Mouse (Mus musculus): ENCODE results near the gene Thada. TPM values are rescaled to one million over a fixed set of nuclear protein-coding genes. Genes with fewer than 3 reads are reported as not detected.

Gene Thada
- polyA plus RNA-seq, 1 experiment from 2014 or later = 15.8 TPM

GRCm38 (mm10) chr17:84502341-84502740 is 36.3 kb upstream of the Thada start:
- no peaks in the 10 kb centered on the region for H3K9me3 ChIP-seq (ENCODE audit: control insufficient read depth, low read length)
- 69% methylated on average over 3 of the region's 3 CpGs for WGBS

GRCm38 (mm10) chr17:84498639-84499038 is 32.6 kb upstream of the Thada start:
- Histone ChIP-seq H3K27ac (ENCODE audit: low read depth, low read length) (peak overlapping the region; percentile 70), H3K4me3 (ENCODE audit: low read length) (no peak overlapping the region), H3K4me1 (ENCODE audit: control insufficient read depth, insufficient read depth, low read length) (peaks cover 10% of the 10 kb centered on the region; the same call in 1 of the 2 replicates), H3K4me2 (replicated peaks; ENCODE audit: low read depth, low read length) (no peak overlapping the region), H3K9me3 (ENCODE audit: control insufficient read depth, low read length) (no peaks in the 10 kb centered on the region), H3K36me3 (ENCODE audit: control insufficient read depth, insufficient read depth, low read length) (no peaks in the 10 kb centered on the region), H3K27me3 (ENCODE audit: control insufficient read depth, insufficient read depth, low read length) (no peaks in the 10 kb centered on the region), H3K9ac (ENCODE audit: low read depth, low read length) (no peak overlapping the region)
- no peak for ATAC-seq (ENCODE audit: low FRiP score, low TSS enrichment)
- WGBS = 33% methylated on average over 5 of the region's 5 CpGs

More at GRCm38 (mm10) chr17:84502341-84502740, 36.3 kb upstream of the Thada start:
- Histone ChIP-seq H3K4me3 (ENCODE audit: low read length) (no peak overlapping the region), H3K4me2 (replicated peaks; ENCODE audit: low read depth, low read length) (no peak overlapping the region), H3K27me3 (ENCODE audit: control insufficient read depth, insufficient read depth, low read length) (no peaks in the 10 kb centered on the region), H3K36me3 (ENCODE audit: control insufficient read depth, insufficient read depth, low read length) (no peaks in the 10 kb centered on the region), H3K27ac (ENCODE audit: low read depth, low read length) (no peak overlapping the region), H3K4me1 (ENCODE audit: control insufficient read depth, insufficient read depth, low read length) (peaks cover 10% of the 10 kb centered on the region; the same call in 1 of the 2 replicates), H3K9ac (ENCODE audit: low read depth, low read length) (no peak overlapping the region)
- no peak for ATAC-seq (ENCODE audit: low FRiP score, low TSS enrichment)

GRCm38 (mm10) chr17:84497972-84498604 is 32.1 kb upstream of the Thada start:
- WGBS = 58% methylated on average over 3 of the region's 3 CpGs
- Histone ChIP-seq H3K36me3 (ENCODE audit: control insufficient read depth, insufficient read depth, low read length) (no peaks in the 10 kb centered on the region), H3K4me3 (ENCODE audit: low read length) (no peak overlapping the region), H3K4me1 (ENCODE audit: control insufficient read depth, insufficient read depth, low read length) (peaks cover 10% of the 10 kb centered on the region; the same call in 1 of the 2 replicates), H3K27me3 (ENCODE audit: control insufficient read depth, insufficient read depth, low read length) (no peaks in the 10 kb centered on the region), H3K4me2 (replicated peaks; ENCODE audit: low read depth, low read length) (no peak overlapping the region), H3K9ac (ENCODE audit: low read depth, low read length) (no peak overlapping the region), H3K27ac (ENCODE audit: low read depth, low read length) (peak overlapping the region; percentile 70), H3K9me3 (ENCODE audit: control insufficient read depth, low read length) (no peaks in the 10 kb centered on the region)
- no peak for ATAC-seq (ENCODE audit: low FRiP score, low TSS enrichment)

- WGBS = 24% methylated on average over 2 of the region's 2 CpGs
- Histone ChIP-seq H3K36me3 (ENCODE audit: control insufficient read depth, insufficient read depth, low read length) (no peaks in the 10 kb centered on the region), H3K4me1 (ENCODE audit: control insufficient read depth, insufficient read depth, low read length) (peaks cover 5% of the 10 kb centered on the region; the same call in 1 of the 2 replicates), H3K27ac (ENCODE audit: low read depth, low read length) (no peak overlapping the region), H3K4me3 (ENCODE audit: low read length) (no peak overlapping the region), H3K4me2 (replicated peaks; ENCODE audit: low read depth, low read length) (no peak overlapping the region), H3K9me3 (ENCODE audit: control insufficient read depth, low read length) (no peaks in the 10 kb centered on the region), H3K27me3 (ENCODE audit: control insufficient read depth, insufficient read depth, low read length) (no peaks in the 10 kb centered on the region), H3K9ac (ENCODE audit: low read depth, low read length) (no peak overlapping the region)
- no peak; the same call in 1 of the 2 replicates for ATAC-seq (ENCODE audit: low FRiP score, low TSS enrichment)
These were observed 31.6 kb upstream of the Thada start for GRCm38 (mm10) chr17:84497559-84497958.

- WGBS = 90% methylated on average over 5 of the region's 5 CpGs
- ATAC-seq (ENCODE audit: low FRiP score, low TSS enrichment) = no peak
- 0 out of 2 replicates have a peak overlapping the region, but pooled peaks have one; percentile 11 for H3K27ac ChIP-seq (ENCODE audit: low read depth, low read length)
These were observed 31.0 kb upstream of the Thada start for GRCm38 (mm10) chr17:84497026-84497425.

GRCm38 (mm10) chr17:84492255-84492880 is 26.4 kb upstream of the Thada start:
- Histone ChIP-seq H3K4me1 (ENCODE audit: control insufficient read depth, insufficient read depth, low read length) (no peaks in the 10 kb centered on the region), H3K27ac (ENCODE audit: low read depth, low read length) (no peak overlapping the region), H3K9me3 (ENCODE audit: control insufficient read depth, low read length) (no peaks in the 10 kb centered on the region), H3K4me2 (replicated peaks; ENCODE audit: low read depth, low read length) (no peak overlapping the region), H3K9ac (ENCODE audit: low read depth, low read length) (no peak overlapping the region), H3K27me3 (ENCODE audit: control insufficient read depth, insufficient read depth, low read length) (no peaks in the 10 kb centered on the region), H3K4me3 (ENCODE audit: low read length) (no peak overlapping the region), H3K36me3 (ENCODE audit: control insufficient read depth, insufficient read depth, low read length) (no peaks in the 10 kb centered on the region)
- ATAC-seq (ENCODE audit: low FRiP score, low TSS enrichment) = no peak
- 55% methylated on average over 5 of the region's 5 CpGs for WGBS

More at GRCm38 (mm10) chr17:84497026-84497425, 31.0 kb upstream of the Thada start:
- no peaks in the 10 kb centered on the region for H3K27me3 ChIP-seq (ENCODE audit: control insufficient read depth, insufficient read depth, low read length)
- H3K4me1 ChIP-seq (ENCODE audit: control insufficient read depth, insufficient read depth, low read length) = 0 out of 2 replicates have a peak, but pooled peaks cover 5% of the 10 kb centered on the region
- no peak overlapping the region for H3K9ac ChIP-seq (ENCODE audit: low read depth, low read length)
- H3K4me2 ChIP-seq (replicated peaks; ENCODE audit: low read depth, low read length) = no peak overlapping the region
- H3K9me3 ChIP-seq (ENCODE audit: control insufficient read depth, low read length) = no peaks in the 10 kb centered on the region
- H3K4me3 ChIP-seq (ENCODE audit: low read length) = no peak overlapping the region
- no peaks in the 10 kb centered on the region for H3K36me3 ChIP-seq (ENCODE audit: control insufficient read depth, insufficient read depth, low read length)

GRCm38 (mm10) chr17:84487415-84487814 is 21.4 kb upstream of the Thada start:
- Histone ChIP-seq H3K9ac (ENCODE audit: low read depth, low read length) (no peak overlapping the region), H3K9me3 (ENCODE audit: control insufficient read depth, low read length) (no peaks in the 10 kb centered on the region), H3K36me3 (ENCODE audit: control insufficient read depth, insufficient read depth, low read length) (no peaks in the 10 kb centered on the region), H3K4me2 (replicated peaks; ENCODE audit: low read depth, low read length) (no peak overlapping the region), H3K27ac (ENCODE audit: low read depth, low read length) (no peak overlapping the region), H3K4me1 (ENCODE audit: control insufficient read depth, insufficient read depth, low read length) (no peaks in the 10 kb centered on the region), H3K27me3 (ENCODE audit: control insufficient read depth, insufficient read depth, low read length) (no peaks in the 10 kb centered on the region), H3K4me3 (ENCODE audit: low read length) (no peak overlapping the region)
- no peak for ATAC-seq (ENCODE audit: low FRiP score, low TSS enrichment)
- 78% methylated on average over 2 of the region's 2 CpGs for WGBS

- 70% methylated on average over 6 of the region's 6 CpGs for WGBS
- H3K27me3 ChIP-seq (ENCODE audit: control insufficient read depth, insufficient read depth, low read length) = no peaks in the 10 kb centered on the region
- no peak for ATAC-seq (ENCODE audit: low FRiP score, low TSS enrichment)
These were observed 17.8 kb upstream of the Thada start for GRCm38 (mm10) chr17:84483673-84484320.

GRCm38 (mm10) chr17:84482831-84483230 is 16.8 kb upstream of the Thada start:
- Histone ChIP-seq H3K36me3 (ENCODE audit: control insufficient read depth, insufficient read depth, low read length) (no peaks in the 10 kb centered on the region), H3K4me1 (ENCODE audit: control insufficient read depth, insufficient read depth, low read length) (no peaks in the 10 kb centered on the region), H3K27me3 (ENCODE audit: control insufficient read depth, insufficient read depth, low read length) (no peaks in the 10 kb centered on the region), H3K9ac (ENCODE audit: low read depth, low read length) (no peak overlapping the region), H3K4me3 (ENCODE audit: low read length) (no peak overlapping the region), H3K9me3 (ENCODE audit: control insufficient read depth, low read length) (no peaks in the 10 kb centered on the region), H3K27ac (ENCODE audit: low read depth, low read length) (no peak overlapping the region), H3K4me2 (replicated peaks; ENCODE audit: low read depth, low read length) (no peak overlapping the region)
- WGBS = 88% methylated on average over 3 of the region's 3 CpGs
- no peak for ATAC-seq (ENCODE audit: low FRiP score, low TSS enrichment)

More at GRCm38 (mm10) chr17:84483673-84484320, 17.8 kb upstream of the Thada start:
- Histone ChIP-seq H3K4me2 (replicated peaks; ENCODE audit: low read depth, low read length) (no peak overlapping the region), H3K9me3 (ENCODE audit: control insufficient read depth, low read length) (no peaks in the 10 kb centered on the region), H3K4me1 (ENCODE audit: control insufficient read depth, insufficient read depth, low read length) (no peaks in the 10 kb centered on the region), H3K4me3 (ENCODE audit: low read length) (no peak overlapping the region), H3K9ac (ENCODE audit: low read depth, low read length) (no peak overlapping the region), H3K27ac (ENCODE audit: low read depth, low read length) (no peak overlapping the region), H3K36me3 (ENCODE audit: control insufficient read depth, insufficient read depth, low read length) (no peaks in the 10 kb centered on the region)
